Mouse (Mus musculus) embryonic fibroblast, embryonic 13.5 days (primary cell): ENCODE data around the gene Cotl1.

Experiments
- CTCF ChIP-seq: IDR thresholded peaks from 2 replicates; pipeline ENCODE4 v1.5.1; 2011; ENCODE audit warnings: mild to moderate bottlenecking, control low read depth, low read length, moderate library complexity, borderline replicate concordance; ENCODE audit not compliant: insufficient read depth
- POLR2A ChIP-seq: IDR thresholded peaks from 2 replicates; pipeline ENCODE4 v1.6.1; 2011; ENCODE audit warnings: low read depth, mild to moderate bottlenecking, control low read depth, low read length, moderate library complexity

GRCm38 (mm10) chr8:119816219-119816618 lies 24.1 kb downstream of the Cotl1 start:
- no peak for TF ChIP-seq CTCF
- TF ChIP-seq POLR2A: no peak
